Mouse (Mus musculus) brain, embryonic 18.5 days (tissue): Measurements from ENCODE around the gene Lbr.

ENCODE experiments used
- DNase-seq: peaks from one replicate; pipeline ENCODE4 v3.0.0-alpha.2; 2012; ENCODE audit warnings: low read depth, low spot score

Lbr gene

DNA sequence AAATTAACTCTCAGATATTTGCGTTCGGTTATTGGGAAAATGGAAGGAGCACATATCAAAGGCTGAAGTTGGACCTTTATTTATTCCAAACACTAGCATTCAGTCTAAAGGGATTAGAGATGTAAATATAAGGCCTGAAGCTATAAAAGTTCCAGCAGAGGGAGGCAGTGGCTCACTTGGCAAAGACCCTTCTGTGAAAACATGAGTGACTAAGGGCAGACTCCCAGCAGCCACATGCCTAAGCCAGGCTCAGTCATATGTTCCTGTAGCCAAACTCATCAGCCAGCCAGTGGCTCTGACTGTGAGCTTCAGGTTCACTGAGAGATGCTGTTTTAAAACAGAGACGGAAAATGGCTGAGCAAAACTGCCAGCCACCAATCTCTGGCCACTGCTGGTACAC is 71.0 kb downstream of the Lbr start:
- no peak for DNase-seq

DNA sequence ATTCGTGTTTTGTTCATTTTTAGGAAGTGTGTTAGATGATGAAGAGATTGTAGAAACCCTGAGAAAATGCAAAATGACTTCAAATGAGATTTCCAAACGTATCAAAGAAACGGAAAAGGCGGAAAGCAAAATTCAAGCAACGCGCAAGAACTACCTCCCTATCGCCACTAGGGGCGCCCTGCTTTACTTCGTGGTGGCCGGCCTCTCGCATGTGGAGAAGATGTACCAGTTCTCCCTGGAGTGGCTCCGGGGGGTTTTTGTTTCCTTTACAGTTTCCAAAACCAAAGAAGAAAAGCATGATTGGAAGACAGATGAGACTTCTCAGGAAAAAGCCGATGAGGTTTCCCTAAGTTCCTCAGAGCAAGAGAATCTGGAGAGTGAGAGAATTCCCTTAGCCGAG is 73.5 kb downstream of the Lbr start:
- no peak for DNase-seq
